Mouse (Mus musculus) forebrain, postnatal 0 days (tissue): Measurements from ENCODE around the gene Hspb3. TPM values are rescaled to one million over a fixed set of nuclear protein-coding genes. Genes with fewer than 3 reads are reported as not detected.

Experiments
- ATAC-seq: fragments of 200-750 bp; cut with Nextera tagmentation; 2 replicates; pipeline ENCODE4 v1.8.0; 2017; ENCODE audit warnings: mild to moderate bottlenecking, moderate library complexity
- DNase-seq: peaks from one replicate; pipeline ENCODE4 v3.0.0-alpha.2; 2015
- H3K27ac ChIP-seq: fragments of 300-500 bp; sonication (generic); 2 replicates; pipeline ENCODE4 v1.5.1; 2014; ENCODE audit warnings: low read depth, mild to moderate bottlenecking, antibody characterized with exemption, low read length, moderate library complexity, mixed read lengths
- H3K27me3 ChIP-seq: fragments of 300-500 bp; sonication (generic); 2 replicates; pipeline ENCODE4 v1.6.1; 2014; ENCODE audit warnings: mild to moderate bottlenecking, low read length, mixed read lengths; ENCODE audit not compliant: insufficient read depth
- H3K36me3 ChIP-seq: fragments of 300-500 bp; sonication (generic); 2 replicates; pipeline ENCODE4 v1.6.1; 2014; ENCODE audit warnings: mild to moderate bottlenecking, moderate library complexity; ENCODE audit not compliant: insufficient read depth
- H3K4me1 ChIP-seq: fragments of 300-500 bp; sonication (generic); 2 replicates; pipeline ENCODE4 v1.6.1; 2014; ENCODE audit warnings: antibody characterized with exemption; ENCODE audit not compliant: insufficient read depth
- H3K4me2 ChIP-seq: fragments of 300-500 bp; sonication (generic); 2 replicates; pipeline ENCODE4 v1.6.1; 2014; ENCODE audit warnings: low read depth, mild to moderate bottlenecking, moderate library complexity
- H3K4me3 ChIP-seq: fragments of 300-500 bp; sonication (generic); 2 replicates; pipeline ENCODE4 v1.5.1; 2014; ENCODE audit warnings: low read depth, low read length, mixed read lengths
- H3K9ac ChIP-seq: fragments of 300-500 bp; sonication (generic); 2 replicates; pipeline ENCODE4 v1.6.1; 2014; ENCODE audit warnings: mild to moderate bottlenecking
- H3K9me3 ChIP-seq: fragments of 300-500 bp; sonication (generic); 2 replicates; pipeline ENCODE4 v1.6.1; 2016; ENCODE audit warnings: low read length
- CTCF ChIP-seq: sonication (generic); IDR thresholded peaks from 2 replicates; pipeline ENCODE4 v1.5.1; 2016; ENCODE audit warnings: antibody characterized with exemption, control low read depth, low read depth
- WGBS: fragments of 180-500 bp; shearing (Covaris S2); extraction: QIAGEN DNeasy Blood & Tissue Kit; methylation state at CpG from one replicate; pipeline ENCODE4 v1.1.7; 2014; 5-methylcytosine and 5-hydroxymethylcytosine counted together
- polyA plus RNA-seq: library from polyadenylated mRNA; unstranded; fragments of >200 nt; fragmentation: Nextera tagmentation; extraction: Ambion mirVana; gene quantifications from 2 replicates; pipeline ENCODE4 v1.2.1, GENCODE M21; 2015
- total RNA-seq: library from RNA; depleted of rRNA; stranded (reverse); fragments of >200 nt; gene quantifications from 2 replicates; pipeline ENCODE4 v1.2.3, GENCODE M21; 2014

Gene Hspb3
- total and polyA plus RNA-seq, 2 experiments from 2014 or later = 2.0 to 3.0 TPM

DNA sequence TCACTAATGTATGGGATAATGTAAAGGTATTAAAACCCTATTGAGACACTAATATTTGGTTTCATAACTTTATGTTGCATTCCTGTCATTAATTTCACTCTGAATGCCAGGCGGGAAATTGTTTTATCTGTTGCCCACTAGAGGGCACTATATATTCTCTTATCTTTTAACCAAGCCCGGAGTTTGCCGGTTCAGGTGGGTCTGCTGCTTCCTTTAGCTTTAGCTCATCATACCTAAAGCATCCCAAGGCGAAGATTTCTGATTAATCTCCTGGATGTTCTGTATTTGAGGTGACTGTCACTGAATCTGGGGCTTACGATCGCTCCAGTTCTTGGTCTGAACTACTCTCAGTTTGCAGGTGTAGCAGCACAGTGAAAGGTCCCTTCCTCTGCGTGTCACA, 24.6 kb downstream of the Hspb3 start:
- 29% methylated on average over 7 of the region's 7 CpGs for WGBS
- no peak overlapping the region for H3K27ac ChIP-seq
- peak; percentile 79 for DNase-seq
- H3K36me3 ChIP-seq = no peaks in the 10 kb centered on the region
- H3K4me3 ChIP-seq = no peak overlapping the region
- peak; percentile 55; the same call in 1 of the 2 replicates for ATAC-seq
- no peak overlapping the region for H3K4me2 ChIP-seq
- H3K4me1 ChIP-seq = no peaks in the 10 kb centered on the region
- H3K27me3 ChIP-seq = no peaks in the 10 kb centered on the region
- no peaks in the 10 kb centered on the region for H3K9me3 ChIP-seq
- TF ChIP-seq CTCF = peak; percentile 72
- H3K9ac ChIP-seq = no peak overlapping the region

DNA sequence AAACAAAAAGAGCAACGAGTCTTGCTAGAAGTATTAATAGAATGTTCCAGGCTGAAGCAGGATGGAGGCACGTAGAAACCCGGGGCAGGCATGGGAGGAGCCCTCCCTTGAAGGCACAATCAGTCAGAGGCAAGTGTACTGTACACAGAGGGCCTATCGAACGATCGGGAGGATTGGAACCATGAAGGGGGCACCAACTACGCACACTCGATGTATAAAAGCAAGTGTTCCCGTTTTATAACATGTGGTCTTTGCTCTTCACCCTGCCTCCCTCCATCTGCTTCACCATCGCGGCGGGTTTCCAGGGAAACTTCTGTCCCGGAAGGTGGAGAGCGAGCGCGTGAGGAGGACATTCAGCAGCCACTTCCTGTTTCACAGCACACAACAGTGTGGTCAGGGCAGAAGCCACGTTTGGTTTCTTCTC, 27.7 kb downstream of the Hspb3 start:
- H3K9me3 ChIP-seq = no peaks in the 10 kb centered on the region
- no peak overlapping the region for H3K4me2 ChIP-seq
- no peak overlapping the region for H3K4me3 ChIP-seq
- H3K27ac ChIP-seq = no peak overlapping the region
- WGBS = 80% methylated on average over 17 of the region's 17 CpGs
- no peaks in the 10 kb centered on the region for H3K4me1 ChIP-seq
- no peaks in the 10 kb centered on the region for H3K36me3 ChIP-seq
- DNase-seq (no peak), ATAC-seq (no peak)
- H3K9ac ChIP-seq = no peak overlapping the region
- no peaks in the 10 kb centered on the region for H3K27me3 ChIP-seq
- TF ChIP-seq CTCF = no peak

DNA sequence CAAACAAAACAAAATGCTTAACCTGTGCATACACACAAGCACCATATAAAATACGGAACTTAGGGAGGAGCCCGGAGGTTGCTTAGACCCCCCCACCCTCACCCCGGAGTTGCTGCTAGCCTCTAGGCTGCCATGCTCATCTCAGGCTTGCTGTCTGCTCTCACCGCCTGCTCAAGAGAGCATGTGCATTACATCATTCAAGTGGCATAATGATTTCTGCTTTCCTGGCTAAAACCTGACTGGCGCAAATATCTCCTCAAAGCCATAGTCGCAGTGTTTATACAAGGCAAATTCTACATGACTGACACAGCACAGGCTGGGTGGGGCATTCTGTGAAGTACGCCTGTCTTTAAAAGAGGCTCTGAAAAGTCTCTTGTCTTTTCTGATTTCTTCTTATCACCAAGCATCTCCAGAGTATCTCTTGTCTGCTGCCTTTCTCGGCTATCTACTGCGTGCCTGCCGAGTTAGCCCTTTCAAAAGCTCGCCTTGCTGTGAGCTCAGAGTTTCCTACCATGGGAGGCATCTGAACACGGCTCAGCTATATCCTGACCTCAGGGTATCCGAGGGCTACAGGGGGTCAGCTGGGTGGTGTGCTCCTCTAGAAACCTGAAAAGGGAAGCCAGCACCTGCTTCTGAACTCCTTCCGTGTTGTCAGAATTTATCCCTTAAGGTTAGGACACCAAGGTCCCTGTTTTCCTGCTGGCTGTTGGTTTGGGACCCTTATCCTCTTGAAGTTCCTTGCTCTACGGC, 28.6 kb downstream of the Hspb3 start:
- no peaks in the 10 kb centered on the region for H3K4me1 ChIP-seq
- no peak overlapping the region for H3K27ac ChIP-seq
- H3K9me3 ChIP-seq = no peaks in the 10 kb centered on the region
- 71% methylated on average over 15 of the region's 15 CpGs for WGBS
- no peak for DNase-seq
- no peak overlapping the region for H3K4me3 ChIP-seq
- TF ChIP-seq CTCF = no peak
- no peaks in the 10 kb centered on the region for H3K27me3 ChIP-seq
- no peak overlapping the region for H3K9ac ChIP-seq
- no peak overlapping the region for H3K4me2 ChIP-seq
- H3K36me3 ChIP-seq = no peaks in the 10 kb centered on the region
- ATAC-seq = peak; percentile 80

DNA sequence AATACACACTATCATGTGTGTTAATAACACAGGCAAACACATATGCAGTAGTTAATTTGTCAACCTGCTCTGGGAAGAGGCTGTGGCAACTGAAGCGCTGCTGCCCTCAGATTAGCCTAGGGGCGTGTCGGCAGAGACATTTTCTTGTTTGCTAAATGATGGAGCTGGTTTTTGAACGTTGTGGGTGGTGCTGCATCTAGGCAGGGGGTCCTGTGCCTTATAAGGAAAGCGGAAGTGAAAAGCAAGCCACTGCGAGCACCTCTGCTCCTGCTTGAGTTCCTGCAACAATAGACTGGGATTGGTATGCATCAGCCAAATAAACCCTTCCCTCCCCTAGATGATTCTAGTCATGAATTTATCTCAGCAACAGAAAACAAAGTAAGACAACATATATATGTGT, 31.0 kb downstream of the Hspb3 start:
- WGBS = 62% methylated on average over 6 of the region's 6 CpGs
- H3K4me2 ChIP-seq = no peak overlapping the region
- TF ChIP-seq CTCF = no peak
- ATAC-seq (no peak), DNase-seq (no peak)
- H3K4me1 ChIP-seq = no peaks in the 10 kb centered on the region
- H3K9ac ChIP-seq = no peak overlapping the region
- no peaks in the 10 kb centered on the region for H3K27me3 ChIP-seq
- no peak overlapping the region for H3K4me3 ChIP-seq
- no peaks in the 10 kb centered on the region for H3K9me3 ChIP-seq
- no peaks in the 10 kb centered on the region for H3K36me3 ChIP-seq
- no peak overlapping the region for H3K27ac ChIP-seq

DNA sequence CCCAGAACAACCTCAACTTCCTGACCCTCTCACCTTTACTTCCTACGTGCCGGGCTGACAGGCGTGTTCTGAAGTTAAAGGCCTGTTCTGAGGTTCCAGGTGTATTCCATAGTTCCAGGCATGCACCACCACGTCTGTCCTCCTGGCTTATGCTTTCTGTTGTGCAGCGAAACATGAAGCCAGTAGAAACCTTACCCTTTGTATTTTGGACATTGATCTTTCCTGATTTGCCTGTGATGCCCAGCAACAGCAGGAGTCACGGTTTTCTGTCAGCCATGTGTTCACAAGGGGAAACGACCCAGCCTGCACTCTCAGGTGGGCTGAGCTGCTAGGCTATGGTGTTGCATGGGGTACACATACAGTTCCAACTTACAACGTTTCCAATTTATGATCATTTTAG, 35.9 kb downstream of the Hspb3 start:
- 88% methylated on average over 8 of the region's 8 CpGs for WGBS

DNA sequence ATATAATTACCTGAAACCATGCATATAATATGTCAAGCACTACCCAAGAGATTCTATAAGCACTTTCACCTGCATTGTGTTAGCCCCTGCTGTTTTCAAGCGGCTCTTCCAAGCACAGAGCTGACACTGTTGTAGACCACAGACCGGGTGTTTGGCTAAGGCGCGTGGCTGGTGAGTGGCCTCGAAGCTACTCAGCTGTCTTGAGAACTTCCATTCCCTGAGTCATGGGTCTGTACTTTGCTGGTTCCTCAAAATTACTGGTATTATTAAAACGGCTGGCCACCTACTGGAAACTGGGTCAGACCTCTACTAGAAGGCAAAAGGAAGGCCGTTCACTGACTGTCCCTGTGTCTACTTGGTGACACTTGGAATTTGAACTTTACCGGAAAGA, 40.6 kb downstream of the Hspb3 start:
- Histone ChIP-seq H3K4me1 (no peaks in the 10 kb centered on the region), H3K9ac (no peak overlapping the region), H3K4me3 (no peak overlapping the region), H3K36me3 (no peaks in the 10 kb centered on the region), H3K27ac (no peak overlapping the region), H3K4me2 (no peak overlapping the region), H3K9me3 (no peaks in the 10 kb centered on the region), H3K27me3 (no peaks in the 10 kb centered on the region)
- 88% methylated on average over 8 of the region's 8 CpGs for WGBS
- DNase-seq (no peak), ATAC-seq (no peak)
- no peak for TF ChIP-seq CTCF

More for the DNA sequence above, 35.9 kb downstream of the Hspb3 start:
- Histone ChIP-seq H3K27ac (no peak overlapping the region), H3K9ac (no peak overlapping the region), H3K36me3 (no peaks in the 10 kb centered on the region), H3K4me1 (no peaks in the 10 kb centered on the region), H3K27me3 (no peaks in the 10 kb centered on the region), H3K4me2 (no peak overlapping the region), H3K9me3 (no peaks in the 10 kb centered on the region), H3K4me3 (no peak overlapping the region)
- ATAC-seq (no peak), DNase-seq (no peak)
- TF ChIP-seq CTCF = no peak

DNA sequence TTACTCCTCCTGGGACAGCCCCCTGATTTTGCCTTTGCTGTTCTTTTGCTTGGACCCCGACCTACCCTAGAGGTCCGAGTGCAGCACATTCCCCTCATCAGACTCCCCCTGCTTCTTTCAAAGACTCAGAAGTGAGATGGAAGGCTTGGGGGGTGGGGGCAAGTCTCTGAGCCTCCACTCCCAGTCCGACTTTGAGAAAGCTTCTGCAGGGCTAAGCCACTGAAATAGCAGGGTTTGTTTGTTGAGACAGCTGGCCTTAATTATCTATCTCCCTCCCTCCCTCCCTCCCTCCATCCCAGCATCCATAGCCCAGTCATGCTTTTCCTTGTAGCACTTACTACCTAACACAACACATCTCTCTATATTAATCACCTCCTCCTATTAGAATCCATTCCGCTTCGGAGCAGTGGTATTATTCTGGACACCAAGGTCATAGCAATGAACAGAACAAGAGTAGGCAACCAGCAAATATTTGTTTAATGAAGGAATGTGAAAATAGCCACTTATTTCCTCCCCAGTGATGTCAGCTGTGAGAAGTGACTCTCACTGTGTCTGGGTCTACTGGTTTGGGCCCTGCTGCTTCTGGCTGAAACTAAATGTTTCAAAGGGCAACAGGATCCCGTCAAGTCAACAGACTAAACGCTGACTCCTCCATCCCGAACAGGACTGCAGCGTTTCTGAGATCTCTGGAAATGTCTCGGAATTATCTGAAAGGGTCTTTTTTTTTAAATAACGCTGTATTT, 41.2 kb downstream of the Hspb3 start:
- DNase-seq (no peak), ATAC-seq (no peak)
- TF ChIP-seq CTCF = no peak
- Histone ChIP-seq H3K9me3 (no peaks in the 10 kb centered on the region), H3K4me2 (no peak overlapping the region), H3K9ac (no peak overlapping the region), H3K4me3 (no peak overlapping the region), H3K27ac (no peak overlapping the region), H3K4me1 (no peaks in the 10 kb centered on the region), H3K27me3 (no peaks in the 10 kb centered on the region), H3K36me3 (no peaks in the 10 kb centered on the region)
- WGBS = 68% methylated on average over 11 of the region's 11 CpGs
